Mouse (Mus musculus): ENCODE measurements around the gene Sik1. TPM values are rescaled to one million over a fixed set of nuclear protein-coding genes. Genes with fewer than 3 reads are reported as not detected.
A peak's percentile ranks its signal among the peaks of the same experiment; 100 is the strongest.

Sik1 gene
- total RNA-seq, 2 experiments from 2014 or later, result 16.1 to 16.7 TPM

GRCm38 (mm10) chr17:31857251-31857650 lies 1.6 kb upstream of the Sik1 start:
- DNase-seq (ENCODE audit: low spot score in 2 of 2), result no peak

GRCm38 (mm10) chr17:31856519-31857160 lies 1.0 kb upstream of the Sik1 start:
- peak; percentile 39 to 64 for DNase-seq (ENCODE audit: low spot score in 2 of 2)

- peak in 1 of 2 experiments; percentile 24 for DNase-seq (ENCODE audit: low spot score in 2 of 2)
Observed at GRCm38 (mm10) chr17:31854770-31855596, 621 bp downstream of the Sik1 start.

- no peak for DNase-seq (ENCODE audit: low spot score in 2 of 2)
Observed at GRCm38 (mm10) chr17:31853448-31854188, 2.0 kb downstream of the Sik1 start.

GRCm38 (mm10) chr17:31852782-31853447 lies 2.7 kb downstream of the Sik1 start:
- DNase-seq (ENCODE audit: low spot score in 2 of 2), result no peak

- no peak for DNase-seq (ENCODE audit: low spot score in 2 of 2)
Observed at GRCm38 (mm10) chr17:31851816-31852476, 3.7 kb downstream of the Sik1 start.

GRCm38 (mm10) chr17:31850457-31850980 lies 5.1 kb downstream of the Sik1 start:
- no peak for DNase-seq (ENCODE audit: low spot score in 2 of 2)

DNA sequence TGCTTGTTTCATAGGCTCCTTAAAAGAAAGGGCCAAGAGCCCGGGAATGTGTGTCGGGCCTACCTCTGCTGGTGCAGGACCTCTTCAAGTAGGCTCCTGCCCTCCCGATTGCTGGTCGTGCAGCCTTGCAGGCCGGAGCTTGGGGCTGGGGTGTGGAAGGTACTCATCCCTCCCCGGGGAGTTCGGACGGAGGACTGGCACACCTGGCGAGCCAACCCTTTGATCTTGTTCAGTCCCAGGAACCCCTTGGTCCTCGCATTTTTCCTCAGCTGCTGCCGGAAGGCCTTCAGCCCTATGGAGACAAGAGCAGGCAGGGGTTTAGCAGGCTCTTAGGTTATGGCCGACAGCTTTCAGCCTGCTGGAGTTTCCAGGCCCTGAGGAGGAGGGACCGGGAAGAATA lies 8.6 kb downstream of the Sik1 start:
- DNase-seq (ENCODE audit: low spot score in 2 of 2), result no peak

DNA sequence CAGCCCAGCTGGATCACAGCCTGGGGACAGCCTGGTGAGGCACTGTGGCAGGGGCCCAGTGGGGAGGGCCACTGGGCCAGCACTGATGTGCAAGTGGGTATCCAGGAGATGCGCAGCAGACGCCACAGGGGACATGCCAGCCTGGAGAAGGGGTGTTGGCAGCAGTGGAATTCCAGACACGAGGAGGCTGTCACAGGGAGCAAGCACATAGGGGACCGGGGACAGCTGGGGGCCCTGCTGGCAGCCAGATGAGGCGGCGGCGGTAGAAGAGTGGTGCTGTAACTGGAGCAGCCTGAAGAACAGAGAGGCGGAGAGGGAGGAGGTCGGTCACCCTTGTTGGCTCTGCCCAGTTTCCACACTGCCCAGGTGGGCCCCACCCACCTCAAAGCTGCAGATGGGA lies 9.3 kb downstream of the Sik1 start:
- no peak for DNase-seq (ENCODE audit: low spot score in 2 of 2)

DNA sequence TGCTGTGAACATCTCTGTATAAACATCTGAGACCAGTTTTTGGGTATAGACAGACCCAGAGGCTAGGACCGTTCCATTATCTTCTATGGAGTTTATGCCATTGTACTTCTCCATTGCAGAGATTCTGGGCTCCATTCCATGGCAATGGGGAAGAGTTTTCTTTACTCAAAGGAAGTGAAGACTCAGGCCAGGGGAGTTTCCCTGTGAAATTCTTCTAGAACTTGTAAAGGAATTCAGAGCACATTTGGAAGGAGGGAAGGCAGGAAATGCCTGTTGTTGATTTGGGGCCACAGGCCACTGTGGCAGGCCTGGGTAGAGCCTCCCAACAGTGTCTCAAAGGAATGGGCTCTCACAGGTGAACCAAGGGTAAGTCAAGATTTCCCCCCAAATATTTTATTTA lies 11.7 kb downstream of the Sik1 start:
- DNase-seq (ENCODE audit: low spot score in 2 of 2), result no peak

DNA sequence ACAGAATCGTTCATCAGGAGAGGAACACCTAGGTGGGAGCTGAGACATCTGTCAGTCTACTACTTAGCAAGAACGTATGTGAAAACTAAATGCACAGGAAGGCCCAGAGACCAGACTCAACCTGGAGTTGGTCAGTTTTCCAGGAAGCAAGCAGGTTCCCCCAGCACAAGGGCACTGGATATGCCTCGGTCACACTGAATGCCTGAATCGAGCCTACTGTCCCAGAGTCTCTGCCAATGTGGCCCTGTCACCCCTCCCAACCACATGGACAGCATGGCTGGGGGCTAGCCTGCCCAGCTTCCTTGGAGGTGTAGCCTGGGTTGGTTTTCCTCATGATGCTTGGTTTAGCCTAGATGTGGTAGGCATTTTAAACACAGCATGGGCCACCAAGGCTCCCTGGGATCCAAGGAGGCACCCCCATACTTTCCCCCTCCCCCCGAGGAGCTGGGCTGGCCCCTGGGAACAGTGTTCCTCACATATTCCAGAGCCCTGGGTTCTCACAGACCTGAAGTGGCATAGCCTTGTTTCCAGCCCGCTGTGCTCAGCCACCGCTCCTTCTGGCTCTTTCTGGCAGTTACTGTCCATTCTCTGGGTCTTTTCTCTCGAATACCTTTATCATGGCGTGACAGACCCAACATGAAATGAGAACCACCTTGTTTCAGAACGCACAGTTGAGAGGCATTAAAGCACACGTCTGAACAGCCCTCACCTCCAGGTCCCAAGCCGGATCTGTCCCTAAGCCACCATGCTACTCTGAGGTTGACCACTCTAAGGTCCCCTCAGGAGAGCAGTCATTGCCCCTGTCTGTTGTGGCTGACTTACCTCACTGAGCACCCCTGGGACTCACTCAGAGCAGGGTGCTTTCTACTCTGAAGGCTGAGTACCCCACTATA lies 12.4 kb downstream of the Sik1 start:
- DNase-seq (ENCODE audit: low spot score in 2 of 2), result no peak

DNA sequence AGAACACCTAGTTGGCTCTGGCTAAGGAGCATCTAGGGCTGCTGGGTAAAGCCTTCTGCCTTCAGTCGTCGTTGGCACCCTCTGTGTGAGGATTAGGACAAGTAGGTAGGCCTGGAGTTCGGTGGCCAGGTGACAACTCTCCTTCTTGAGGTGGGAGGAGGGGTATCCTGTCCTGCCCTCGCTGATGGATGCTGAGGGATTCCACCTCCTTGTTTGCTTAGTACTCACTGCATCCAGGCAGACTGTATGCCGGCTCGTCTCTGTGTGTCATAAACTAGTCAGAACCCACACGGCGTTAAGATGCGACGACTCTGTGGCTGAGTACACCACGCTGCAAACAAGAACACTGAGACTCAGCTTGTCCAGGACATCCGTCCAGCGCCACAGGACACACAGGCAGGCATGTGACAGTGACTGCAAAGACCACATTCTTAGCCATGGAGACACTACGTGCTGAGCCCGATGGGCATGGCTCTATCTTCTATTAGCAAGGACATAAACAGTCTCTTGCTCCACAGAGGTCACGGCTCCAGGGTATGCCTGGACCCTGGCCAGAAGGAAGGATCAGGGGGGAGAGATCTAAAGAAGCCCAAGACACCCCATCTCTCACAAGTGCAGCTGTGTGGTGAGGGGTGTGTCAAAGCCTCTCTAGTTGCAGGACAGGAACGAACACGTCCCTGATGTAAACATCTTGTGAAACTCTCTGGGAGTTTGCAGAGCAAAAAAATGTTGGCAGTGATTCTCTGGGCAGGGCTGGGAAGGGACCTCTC lies 13.6 kb downstream of the Sik1 start:
- no peak for DNase-seq (ENCODE audit: low spot score in 2 of 2)

- no peak for DNase-seq (ENCODE audit: low spot score in 2 of 2)
Observed at GRCm38 (mm10) chr17:31841453-31841841, 14.2 kb downstream of the Sik1 start.

DNA sequence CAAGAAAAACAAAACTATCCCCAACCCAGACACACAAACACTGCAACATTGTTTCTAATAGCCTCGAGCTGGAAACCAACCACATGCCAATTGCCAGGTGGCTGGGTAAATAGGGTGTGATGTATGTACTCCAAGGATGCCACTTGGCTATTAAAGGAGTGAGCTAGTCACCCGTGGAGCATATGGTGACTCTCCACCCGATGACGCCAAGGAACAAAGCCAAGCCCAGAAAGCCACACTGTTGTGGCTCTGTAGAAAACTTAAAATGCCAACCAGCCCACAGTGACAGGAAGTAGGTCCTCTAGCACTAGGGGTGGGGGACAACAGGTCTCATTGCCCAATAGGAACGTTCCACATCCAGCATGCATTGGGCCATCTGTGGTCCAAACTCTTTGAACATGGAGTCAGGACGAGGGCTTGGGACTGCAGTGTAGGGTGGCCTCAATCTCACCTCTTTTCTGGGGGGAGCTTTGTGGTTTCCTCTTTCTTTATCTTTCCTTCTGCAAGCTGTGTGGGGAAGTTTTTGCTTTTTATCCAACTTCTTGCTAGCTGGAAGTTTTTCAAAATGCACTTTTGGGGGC lies 15.1 kb downstream of the Sik1 start:
- DNase-seq (ENCODE audit: low spot score in 2 of 2), result no peak

- peak; percentile 46 to 57 for DNase-seq (ENCODE audit: low spot score in 2 of 2)
Observed at GRCm38 (mm10) chr17:31836772-31837171, 18.8 kb downstream of the Sik1 start.

- DNase-seq (ENCODE audit: low spot score in 2 of 2), result no peak
Observed at GRCm38 (mm10) chr17:31836264-31836607, 19.4 kb downstream of the Sik1 start.

DNA sequence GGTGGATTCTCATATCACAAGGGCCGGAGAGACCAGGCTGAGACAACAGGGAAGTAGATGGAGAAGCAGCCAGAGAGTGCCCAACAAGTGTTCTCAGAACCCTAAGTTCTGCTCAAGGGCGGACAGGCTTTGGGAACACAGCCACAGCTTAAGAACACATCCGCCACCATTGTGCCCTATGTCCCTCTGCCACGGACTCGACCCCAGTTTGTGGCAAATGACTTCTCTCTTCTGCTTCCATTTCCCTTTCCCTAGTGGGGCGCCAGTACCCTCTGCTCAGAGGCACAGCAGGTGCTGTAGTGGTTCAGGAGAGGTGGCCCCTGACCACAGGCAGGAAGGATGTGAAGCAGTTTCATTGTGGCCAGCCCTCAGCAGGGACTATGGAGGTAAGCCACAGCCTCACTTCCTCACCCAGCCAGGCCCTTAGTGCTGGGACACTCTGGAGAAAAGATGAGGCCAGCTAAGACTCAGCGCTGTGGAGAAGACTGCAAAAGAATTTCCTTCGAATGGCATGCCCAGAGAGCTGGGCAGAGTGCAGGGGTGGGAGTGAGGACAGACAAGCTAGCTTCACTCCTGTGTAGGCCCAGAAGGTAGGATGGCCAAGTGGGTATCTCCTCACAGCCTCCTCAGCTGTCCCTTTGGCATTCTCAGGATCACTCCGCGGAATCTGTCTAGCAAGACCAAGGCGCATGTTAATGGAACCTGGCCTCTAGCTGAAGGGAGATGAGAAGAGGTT lies 19.9 kb downstream of the Sik1 start:
- no peak for DNase-seq (ENCODE audit: low spot score in 2 of 2)

Data from layer of hippocampus, postnatal 14 days (tissue).